Mouse (Mus musculus): ENCODE results near the gene Sox12. TPM values are rescaled to one million over a fixed set of nuclear protein-coding genes. Genes with fewer than 3 reads are reported as not detected.
A peak's percentile ranks its signal among the peaks of the same experiment; 100 is the strongest.

Gene Sox12
- polyA plus RNA-seq, 1 experiment from 2014 or later: 14.9 TPM

DNA sequence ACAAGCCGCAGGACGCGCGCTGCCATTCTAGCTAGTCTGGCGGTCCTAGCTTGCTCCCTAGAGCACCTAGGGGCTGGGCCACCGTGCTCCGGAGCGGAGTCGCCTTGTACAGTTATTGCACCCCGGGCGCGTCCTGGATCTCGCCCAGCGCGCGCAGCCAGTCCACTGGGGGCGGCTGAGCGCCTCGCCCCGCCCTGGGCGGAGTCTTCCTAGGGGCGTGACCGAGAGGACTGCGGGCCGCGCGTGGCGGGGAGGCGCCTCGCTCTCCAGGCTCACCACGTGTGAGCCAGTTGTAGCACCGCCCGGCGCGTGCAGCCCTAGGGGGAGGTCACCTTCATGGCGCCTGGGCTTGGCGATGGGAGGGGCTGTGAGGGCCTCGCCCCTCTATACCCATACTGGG, 828 bp upstream of the Sox12 start:
- WGBS: 0% methylated on average over 38 of the region's 38 CpGs
- peak overlapping the region; percentile 100 for H3K27ac ChIP-seq (replicated peaks)
- H3K4me3 ChIP-seq: peak overlapping the region; percentile 75
- peaks cover 38% of the 10 kb centered on the region for H3K4me1 ChIP-seq (replicated peaks)
- H3K36me3 ChIP-seq: no peaks in the 10 kb centered on the region
- peak; percentile 79 for ATAC-seq (ENCODE audit: low FRiP score, low read depth)
- H3K9me3 ChIP-seq: no peaks in the 10 kb centered on the region
- H3K9ac ChIP-seq: peak overlapping the region; percentile 86
- H3K4me2 ChIP-seq: peak overlapping the region; percentile 94
- no peaks in the 10 kb centered on the region for H3K27me3 ChIP-seq

- peak overlapping the region; percentile 94 for H3K4me2 ChIP-seq
- H3K9me3 ChIP-seq: no peaks in the 10 kb centered on the region
- WGBS: under 1% methylated on average over 59 of the region's 77 CpGs
- no peaks in the 10 kb centered on the region for H3K27me3 ChIP-seq
- H3K27ac ChIP-seq (replicated peaks): peak overlapping the region; percentile 100
- ATAC-seq (ENCODE audit: low FRiP score, low read depth): peak; percentile 4; the same call in 1 of the 2 replicates
- H3K9ac ChIP-seq: peak overlapping the region; percentile 86
- H3K4me3 ChIP-seq: peak overlapping the region; percentile 75
- no peaks in the 10 kb centered on the region for H3K36me3 ChIP-seq
- peaks cover 44% of the 10 kb centered on the region for H3K4me1 ChIP-seq (replicated peaks)
Observed at GRCm38 (mm10) chr2:152397004-152397589, 766 bp downstream of the Sox12 start.

GRCm38 (mm10) chr2:152396110-152397003, 1.5 kb downstream of the Sox12 start:
- H3K9me3 ChIP-seq: no peaks in the 10 kb centered on the region
- under 1% methylated on average over 43 of the region's 46 CpGs for WGBS
- H3K4me3 ChIP-seq: peak overlapping the region; percentile 75
- peak overlapping the region; percentile 100 for H3K27ac ChIP-seq (replicated peaks)
- H3K27me3 ChIP-seq: no peaks in the 10 kb centered on the region
- peak overlapping the region; percentile 86 for H3K9ac ChIP-seq
- ATAC-seq (ENCODE audit: low FRiP score, low read depth): peak; percentile 74
- no peaks in the 10 kb centered on the region for H3K36me3 ChIP-seq
- peaks cover 44% of the 10 kb centered on the region for H3K4me1 ChIP-seq (replicated peaks)
- H3K4me2 ChIP-seq: peak overlapping the region; percentile 94

DNA sequence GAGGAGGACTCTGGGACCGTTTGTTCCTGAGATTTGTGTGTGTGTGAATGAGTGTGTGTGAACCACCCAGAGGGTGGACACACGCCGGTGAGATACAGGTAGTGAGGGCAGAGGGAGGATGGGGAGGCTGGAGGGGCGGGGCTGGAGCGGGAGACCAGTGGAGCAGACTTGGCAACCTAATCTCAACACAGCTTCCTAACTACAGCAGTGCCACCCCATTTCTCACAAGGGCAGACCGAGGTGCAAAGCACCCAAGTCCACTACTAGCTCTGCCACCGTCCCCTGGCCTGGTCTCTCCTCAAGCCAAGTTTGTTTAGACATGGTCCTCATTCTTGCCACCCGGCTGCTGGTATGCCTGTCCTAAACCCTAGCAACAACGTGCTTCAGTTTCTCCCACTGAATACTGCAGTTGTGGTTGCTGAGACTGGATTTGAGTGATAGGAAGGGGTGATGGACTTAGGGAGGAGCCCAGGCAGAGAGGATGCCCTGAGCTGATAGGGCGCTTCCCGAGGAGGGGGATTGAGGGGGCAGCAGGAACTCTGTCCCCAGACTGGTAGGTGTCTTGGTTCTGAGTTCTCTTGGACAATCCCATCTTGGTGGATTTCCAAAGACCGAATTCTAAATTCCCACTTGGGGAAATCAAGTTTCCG, 2.5 kb downstream of the Sox12 start:
- Histone ChIP-seq H3K36me3 (no peaks in the 10 kb centered on the region), H3K4me2 (peak overlapping the region; percentile 94), H3K9ac (peak overlapping the region; percentile 86), H3K27ac (replicated peaks) (peak overlapping the region; percentile 100), H3K4me3 (peak overlapping the region; percentile 75), H3K9me3 (no peaks in the 10 kb centered on the region), H3K27me3 (no peaks in the 10 kb centered on the region), H3K4me1 (replicated peaks) (peaks cover 41% of the 10 kb centered on the region)
- no peak for ATAC-seq (ENCODE audit: low FRiP score, low read depth)
- whole genome bisulfite sequencing: 27% methylated on average over 13 of the region's 13 CpGs

- Histone ChIP-seq H3K27me3 (no peaks in the 10 kb centered on the region), H3K27ac (replicated peaks) (no peak overlapping the region), H3K4me3 (peak overlapping the region; percentile 75; the same call in 1 of the 2 replicates), H3K4me1 (replicated peaks) (peaks cover 27% of the 10 kb centered on the region), H3K9me3 (no peaks in the 10 kb centered on the region), H3K9ac (no peak overlapping the region), H3K4me2 (peak overlapping the region; percentile 94), H3K36me3 (no peaks in the 10 kb centered on the region)
- ATAC-seq (ENCODE audit: low FRiP score, low read depth): no peak
- WGBS: 59% methylated on average over 9 of the region's 9 CpGs
Observed at GRCm38 (mm10) chr2:152393225-152394017, 4.4 kb downstream of the Sox12 start.

GRCm38 (mm10) chr2:152392786-152393185, 5.1 kb downstream of the Sox12 start:
- Histone ChIP-seq H3K4me1 (replicated peaks) (peaks cover 27% of the 10 kb centered on the region), H3K9me3 (no peaks in the 10 kb centered on the region), H3K27me3 (no peaks in the 10 kb centered on the region), H3K36me3 (no peaks in the 10 kb centered on the region), H3K27ac (replicated peaks) (no peak overlapping the region), H3K4me2 (no peak overlapping the region), H3K9ac (no peak overlapping the region), H3K4me3 (no peak overlapping the region)
- 15% methylated on average over 3 of the region's 3 CpGs for WGBS
- no peak for ATAC-seq (ENCODE audit: low FRiP score, low read depth)

DNA sequence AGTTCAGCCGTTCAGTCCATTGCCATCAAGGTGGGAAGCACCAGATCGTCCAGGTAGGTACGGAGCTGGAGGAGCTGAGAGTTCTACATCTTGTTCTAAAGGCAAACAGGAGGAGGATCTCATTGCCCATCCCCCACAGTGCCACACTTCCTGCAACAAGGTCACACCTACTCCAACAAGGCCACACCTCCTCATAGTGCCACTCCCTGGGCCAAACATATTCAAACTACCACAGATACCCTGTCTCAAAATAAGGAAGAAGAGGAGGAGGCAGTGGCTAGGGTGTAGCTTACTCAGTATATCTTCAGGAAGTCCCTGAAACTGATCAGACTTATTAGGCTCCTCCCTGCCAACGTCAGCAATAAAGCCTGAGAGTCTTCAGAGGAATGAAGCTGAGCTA, 13.7 kb downstream of the Sox12 start:
- WGBS: 82% methylated on average over 4 of the region's 4 CpGs
- Histone ChIP-seq H3K9me3 (no peaks in the 10 kb centered on the region), H3K4me1 (replicated peaks) (no peaks in the 10 kb centered on the region), H3K36me3 (no peaks in the 10 kb centered on the region), H3K27me3 (no peaks in the 10 kb centered on the region), H3K4me3 (no peak overlapping the region), H3K9ac (no peak overlapping the region), H3K27ac (replicated peaks) (no peak overlapping the region), H3K4me2 (no peak overlapping the region)
- no peak for ATAC-seq (ENCODE audit: low FRiP score, low read depth)

- WGBS: 1% methylated on average over 16 of the region's 16 CpGs
- peak within 1 kb of the TSS; percentile 42 for H3K4me3 ChIP-seq
- peak within 1 kb of the TSS; percentile 92 for H3K27ac ChIP-seq (replicated peaks)
- peak; percentile 84 for ATAC-seq (ENCODE audit: low FRiP score, low read depth)
- peak within 1 kb of the TSS; percentile 51 for H3K9ac ChIP-seq
- peaks cover 26% of the 10 kb centered on the region for H3K4me1 ChIP-seq (replicated peaks)
- H3K9me3 ChIP-seq: no peaks in the 10 kb centered on the region
- no peaks in the 10 kb centered on the region for H3K36me3 ChIP-seq
- H3K4me2 ChIP-seq: peak within 1 kb of the TSS; percentile 64
- H3K27me3 ChIP-seq: no peaks in the 10 kb centered on the region
Observed at GRCm38 (mm10) chr2:152376345-152376741, 21.5 kb downstream of the Sox12 start, which contains the start of gene Nrsn2. Nrsn2 (minus strand) TSS chr2:152376638.

- no peaks in the 10 kb centered on the region for H3K36me3 ChIP-seq
- H3K9ac ChIP-seq: peak overlapping the region; percentile 51
- 2% methylated on average over 21 of the region's 21 CpGs for WGBS
- peak overlapping the region; percentile 92 for H3K27ac ChIP-seq (replicated peaks)
- H3K4me1 ChIP-seq (replicated peaks): peaks cover 26% of the 10 kb centered on the region
- H3K4me2 ChIP-seq: peak overlapping the region; percentile 64
- H3K27me3 ChIP-seq: no peaks in the 10 kb centered on the region
- peak overlapping the region; percentile 42 for H3K4me3 ChIP-seq
- ATAC-seq (ENCODE audit: low FRiP score, low read depth): peak; percentile 88
- H3K9me3 ChIP-seq: no peaks in the 10 kb centered on the region
Observed at GRCm38 (mm10) chr2:152375652-152376344, 22.1 kb downstream of the Sox12 start.

GRCm38 (mm10) chr2:152373547-152373946, 24.3 kb downstream of the Sox12 start:
- Histone ChIP-seq H3K36me3 (no peaks in the 10 kb centered on the region), H3K9me3 (no peaks in the 10 kb centered on the region), H3K9ac (no peak overlapping the region), H3K4me2 (no peak overlapping the region), H3K4me3 (no peak overlapping the region), H3K4me1 (replicated peaks) (peaks cover 26% of the 10 kb centered on the region), H3K27me3 (no peaks in the 10 kb centered on the region), H3K27ac (replicated peaks) (no peak overlapping the region)
- 75% methylated on average over 9 of the region's 9 CpGs for WGBS
- ATAC-seq (ENCODE audit: low FRiP score, low read depth): no peak

DNA sequence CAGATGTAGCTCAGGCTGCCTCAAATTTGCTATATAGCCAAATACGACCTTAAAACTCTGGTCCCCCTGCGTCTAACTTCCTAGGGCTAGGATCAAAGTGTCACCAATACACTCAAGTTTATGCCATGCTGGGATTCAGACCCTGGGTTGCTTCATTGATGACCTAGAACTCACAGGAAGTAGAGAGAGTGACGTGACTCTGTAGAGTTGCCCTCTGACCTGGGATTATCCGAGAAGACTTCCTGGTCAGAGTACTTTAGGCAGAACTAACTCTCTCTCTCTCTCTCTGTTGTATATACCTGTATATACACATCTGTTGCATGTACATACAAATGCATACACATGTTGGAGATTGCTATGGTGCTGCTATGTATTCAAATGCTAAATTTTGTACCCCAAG, 25.2 kb downstream of the Sox12 start:
- H3K4me3 ChIP-seq: no peak overlapping the region
- no peak overlapping the region for H3K9ac ChIP-seq
- ATAC-seq (ENCODE audit: low FRiP score, low read depth): no peak
- no peaks in the 10 kb centered on the region for H3K36me3 ChIP-seq
- no peak overlapping the region for H3K27ac ChIP-seq (replicated peaks)
- peaks cover 26% of the 10 kb centered on the region for H3K4me1 ChIP-seq (replicated peaks)
- 76% methylated on average over 4 of the region's 4 CpGs for WGBS
- no peaks in the 10 kb centered on the region for H3K9me3 ChIP-seq
- H3K27me3 ChIP-seq: no peaks in the 10 kb centered on the region
- H3K4me2 ChIP-seq: no peak overlapping the region
